Mouse (Mus musculus): ENCODE measurements at regions not wholly inside any gene's neighbourhood (a gene's known extent, or its start where the extent isn't known, plus 50 kb on each side); places are given as distances from the start of the nearest gene placed in this dataset.

DNA sequence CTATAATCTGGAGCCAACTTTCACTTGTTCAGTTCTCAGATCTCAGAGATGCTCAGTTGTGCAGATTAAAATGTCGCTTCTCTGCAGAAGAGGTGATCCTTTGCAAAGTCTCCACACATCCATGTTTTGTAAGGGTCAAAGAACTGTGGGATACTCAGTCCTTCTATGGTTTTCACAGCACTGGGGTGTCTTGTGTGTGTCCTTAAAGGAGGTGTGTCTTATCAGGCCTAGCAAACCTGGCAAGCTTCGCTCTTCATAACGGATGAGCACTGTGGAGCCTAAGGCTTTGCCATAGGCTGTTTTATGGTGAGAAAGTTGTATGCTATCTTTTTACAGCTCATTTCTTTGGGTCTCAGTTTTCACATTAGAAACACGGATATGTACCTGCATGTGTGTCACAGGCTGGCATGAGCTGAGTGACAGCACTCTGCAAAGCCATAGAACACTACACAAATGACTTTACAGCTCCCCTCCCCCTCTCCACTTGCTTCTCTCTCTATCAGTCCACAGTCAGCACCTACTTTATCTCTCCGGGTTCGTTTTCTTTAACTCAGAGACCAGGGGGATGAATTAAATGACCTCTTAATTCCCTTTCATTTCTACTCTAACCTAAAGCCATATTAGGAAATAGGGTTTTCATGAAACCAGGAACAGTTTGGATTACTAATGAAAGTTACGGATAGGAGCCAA, 49.8 kb upstream of the Picalm start:
- H3K9ac ChIP-seq (ENCODE audit: low read depth, low read length): no peak overlapping the region
- no peaks in the 10 kb centered on the region for H3K27me3 ChIP-seq (ENCODE audit: control insufficient read depth, insufficient read depth, low read length)
- no peak overlapping the region for H3K27ac ChIP-seq (ENCODE audit: low read depth, low read length)
- no peaks in the 10 kb centered on the region for H3K4me1 ChIP-seq (replicated peaks; ENCODE audit: control insufficient read depth, insufficient read depth, low read length)
- H3K4me2 ChIP-seq (replicated peaks; ENCODE audit: low read depth, low read length): no peak overlapping the region
- no peak for DNase-seq (ENCODE audit: low spot score)
- no peaks in the 10 kb centered on the region for H3K9me3 ChIP-seq (ENCODE audit: control insufficient read depth, low read length)
- ATAC-seq (ENCODE audit: low FRiP score): no peak
- no peak overlapping the region for H3K4me3 ChIP-seq (ENCODE audit: low read depth, low read length)
- H3K36me3 ChIP-seq (ENCODE audit: control insufficient read depth, insufficient read depth, low read length): no peaks in the 10 kb centered on the region
- WGBS: 84% methylated on average over 7 of the region's 7 CpGs
